ENCODE assay signal across 19 mouse cellular contexts in the genomic region with DNA sequence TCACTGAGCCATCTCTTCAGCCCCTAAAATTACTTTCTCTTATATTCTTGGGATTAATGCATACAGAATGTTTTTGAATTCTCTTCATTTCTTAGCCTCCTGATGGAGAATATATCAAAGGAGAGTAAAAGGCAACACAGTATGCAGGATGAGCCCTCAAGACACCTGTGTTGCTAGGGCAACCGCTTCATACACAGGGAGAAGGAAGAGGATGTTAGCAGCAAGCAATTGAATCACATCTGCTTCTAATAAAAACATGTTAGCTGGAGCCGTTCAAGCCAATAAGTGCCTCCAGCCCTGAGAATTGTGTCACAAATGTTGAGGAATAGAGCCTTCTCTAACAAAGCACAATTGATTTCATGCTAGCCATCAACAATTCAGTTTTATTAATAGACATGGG.
DNase-seq lines count a peak whose midpoint lies in the region; ATAC-seq lines count a peak whose summit lies in the region.
"Had no signal": no experiment of that assay in that cellular context is flagged by ENCODE, and none has a peak within 500 bp of the region (broad histone marks: within the 10 kb centered on the region; RNA-seq: fewer than 3 reads in every experiment).

No protein-coding gene starts in this region.

- no peak for ATAC-seq in hindbrain, embryonic 13.5 days (ENCODE audit: low FRiP score)
- ATAC-seq in hindbrain, embryonic 11.5 days (ENCODE audit: low FRiP score) = no peak
- ATAC-seq in neural tube, embryonic 14.5 days (ENCODE audit: low read depth) = peak; percentile 88
- ATAC-seq: intestine, embryonic 15.5 days had no signal

- no peaks in the 10 kb centered on the region for H3K9me3 ChIP-seq in hindbrain, embryonic 13.5 days
- no peaks in the 10 kb centered on the region for H3K9me3 ChIP-seq in hindbrain, embryonic 11.5 days (ENCODE audit: control insufficient read depth, low read length)
- H3K9me3 ChIP-seq in embryonic facial prominence, embryonic 10.5 days = no peaks in the 10 kb centered on the region
- no peaks in the 10 kb centered on the region for H3K9me3 ChIP-seq in limb, embryonic 10.5 days (replicated peaks)
- H3K9me3 ChIP-seq in neural tube, embryonic 14.5 days (ENCODE audit: control insufficient read depth, low read length) = no peaks in the 10 kb centered on the region; the same call in 1 of the 2 replicates
- H3K9me3 ChIP-seq: embryonic facial prominence, embryonic 15.5 days; forebrain, embryonic 12.5 days; intestine, embryonic 15.5 days had no signal

- H3K27me3 ChIP-seq in hindbrain, embryonic 13.5 days = no peaks in the 10 kb centered on the region
- H3K27me3 ChIP-seq in hindbrain, embryonic 11.5 days (ENCODE audit: control insufficient read depth, insufficient read depth, low read length) = no peaks in the 10 kb centered on the region
- no peaks in the 10 kb centered on the region for H3K27me3 ChIP-seq in embryonic facial prominence, embryonic 10.5 days (replicated peaks; ENCODE audit: low read depth, poor library complexity, severe bottlenecking)
- no peaks in the 10 kb centered on the region for H3K27me3 ChIP-seq in limb, embryonic 10.5 days (ENCODE audit: low read depth, poor library complexity, severe bottlenecking)
- H3K27me3 ChIP-seq in neural tube, embryonic 14.5 days (ENCODE audit: control insufficient read depth, insufficient read depth, low read length) = no peaks in the 10 kb centered on the region
- H3K27me3 ChIP-seq: embryonic facial prominence, embryonic 15.5 days; forebrain, embryonic 12.5 days; intestine, embryonic 15.5 days had no signal

- H3K4me1 ChIP-seq in hindbrain, embryonic 13.5 days (replicated peaks) = peaks cover 3% of the 10 kb centered on the region; the same call in 1 of the 2 replicates
- no peaks in the 10 kb centered on the region for H3K4me1 ChIP-seq in hindbrain, embryonic 11.5 days (replicated peaks; ENCODE audit: control insufficient read depth, insufficient read depth, low read length)
- no peaks in the 10 kb centered on the region for H3K4me1 ChIP-seq in embryonic facial prominence, embryonic 10.5 days
- H3K4me1 ChIP-seq in limb, embryonic 10.5 days = peaks cover 8% of the 10 kb centered on the region; the same call in 1 of the 2 replicates
- H3K4me1 ChIP-seq in neural tube, embryonic 14.5 days (ENCODE audit: control insufficient read depth, insufficient read depth, low read length) = no peaks in the 10 kb centered on the region
- H3K4me1 ChIP-seq: embryonic facial prominence, embryonic 15.5 days; forebrain, embryonic 12.5 days; intestine, embryonic 15.5 days had no signal

- no peaks in the 10 kb centered on the region for H3K36me3 ChIP-seq in hindbrain, embryonic 13.5 days
- H3K36me3 ChIP-seq in hindbrain, embryonic 11.5 days (ENCODE audit: control insufficient read depth, insufficient read depth, low read length) = no peaks in the 10 kb centered on the region
- H3K36me3 ChIP-seq in embryonic facial prominence, embryonic 10.5 days (replicated peaks) = no peaks in the 10 kb centered on the region
- H3K36me3 ChIP-seq in limb, embryonic 10.5 days = no peaks in the 10 kb centered on the region
- no peaks in the 10 kb centered on the region for H3K36me3 ChIP-seq in neural tube, embryonic 14.5 days (ENCODE audit: control insufficient read depth, insufficient read depth, low read length)
- H3K36me3 ChIP-seq: embryonic facial prominence, embryonic 15.5 days; forebrain, embryonic 12.5 days; intestine, embryonic 15.5 days had no signal

- no peak for DNase-seq in hindbrain, embryonic 11.5 days (ENCODE audit: low spot score)
- DNase-seq in embryonic facial prominence, embryonic 10.5 days (ENCODE audit: low spot score) = peak; percentile 37
- peak; percentile 35 for DNase-seq in limb, embryonic 10.5 days (ENCODE audit: low spot score)
- DNase-seq in cerebellum, adult 18-20 months = no peak
- no peak for DNase-seq in lung, adult 18-20 months
- no peak for DNase-seq in layer of hippocampus, adult 18-20 months (ENCODE audit: low spot score in 2 of 2)
- DNase-seq: B cell, adult 2 months; cerebellum, postnatal 10 days; gastrocnemius, adult 2 months; heart, adult 18-20 months; heart, postnatal 10 days; lung, postnatal 10 days had no signal

- H3K27ac ChIP-seq in hindbrain, embryonic 13.5 days = 0 out of 2 replicates have a peak overlapping the region, but pooled peaks have one; percentile 23
- H3K27ac ChIP-seq in hindbrain, embryonic 11.5 days (ENCODE audit: low read depth, low read length) = no peak overlapping the region
- H3K27ac ChIP-seq in embryonic facial prominence, embryonic 10.5 days (replicated peaks) = no peak overlapping the region
- H3K27ac ChIP-seq in limb, embryonic 10.5 days = no peak overlapping the region
- H3K27ac ChIP-seq in neural tube, embryonic 14.5 days (ENCODE audit: low read depth, low read length) = no peak overlapping the region
- H3K27ac ChIP-seq: embryonic facial prominence, embryonic 15.5 days; forebrain, embryonic 12.5 days; gastrocnemius, adult 2 months; intestine, embryonic 15.5 days; kidney, postnatal 0 days; liver, embryonic 14.5 days had no signal

- H3K4me2 ChIP-seq in hindbrain, embryonic 13.5 days = no peak overlapping the region
- no peak overlapping the region for H3K4me2 ChIP-seq in hindbrain, embryonic 11.5 days (replicated peaks; ENCODE audit: low read depth, low read length)
- no peak overlapping the region for H3K4me2 ChIP-seq in neural tube, embryonic 14.5 days (ENCODE audit: low read depth, low read length)
- H3K4me2 ChIP-seq: embryonic facial prominence, embryonic 15.5 days; forebrain, embryonic 12.5 days; intestine, embryonic 15.5 days had no signal

- no peak overlapping the region for H3K4me3 ChIP-seq in hindbrain, embryonic 13.5 days
- no peak overlapping the region for H3K4me3 ChIP-seq in hindbrain, embryonic 11.5 days (ENCODE audit: low read depth, low read length)
- no peak overlapping the region for H3K4me3 ChIP-seq in embryonic facial prominence, embryonic 10.5 days
- H3K4me3 ChIP-seq in limb, embryonic 10.5 days = no peak overlapping the region
- H3K4me3 ChIP-seq in neural tube, embryonic 14.5 days (ENCODE audit: low read depth, low read length) = no peak overlapping the region
- H3K4me3 ChIP-seq: embryonic facial prominence, embryonic 15.5 days; forebrain, embryonic 12.5 days; gastrocnemius, adult 2 months; intestine, embryonic 15.5 days had no signal

- no peak overlapping the region for H3K9ac ChIP-seq in hindbrain, embryonic 13.5 days
- H3K9ac ChIP-seq in hindbrain, embryonic 11.5 days (ENCODE audit: low read depth, low read length) = no peak overlapping the region
- no peak overlapping the region for H3K9ac ChIP-seq in neural tube, embryonic 14.5 days (replicated peaks; ENCODE audit: low read depth, low read length)
- H3K9ac ChIP-seq: embryonic facial prominence, embryonic 15.5 days; forebrain, embryonic 12.5 days; intestine, embryonic 15.5 days; liver, embryonic 14.5 days had no signal

- 33% methylated on average over 2 of the region's 2 CpGs for WGBS in hindbrain, embryonic 13.5 days
- 49% methylated on average over 2 of the region's 2 CpGs for WGBS in hindbrain, embryonic 11.5 days
- WGBS in embryonic facial prominence, embryonic 10.5 days = 48% methylated on average over 2 of the region's 2 CpGs
- WGBS in limb, embryonic 10.5 days = 39% methylated on average over 2 of the region's 2 CpGs
- WGBS in neural tube, embryonic 14.5 days = 42% methylated on average over 2 of the region's 2 CpGs

Comparison
In these comparisons a context has a peak if more than half of its experiments do, and no peak if none do; other contexts are left out.
1. DNase-seq: peak in embryonic facial prominence, embryonic 10.5 days (single experiment) and limb, embryonic 10.5 days (single experiment); none in hindbrain, embryonic 11.5 days (single experiment), cerebellum, adult 18-20 months (0 of 2), lung, adult 18-20 months (0 of 2) and layer of hippocampus, adult 18-20 months (0 of 2).